ENCODE assay signal across 30 mouse cellular contexts in genomic region chr2:10978772-10979171, GRCm38 (mm10).
DNase-seq lines count a peak whose midpoint lies in the region; ATAC-seq and TF ChIP-seq lines count a peak whose summit lies in the region.
"Had no signal": no experiment of that assay in that cellular context is flagged by ENCODE, and none has a peak within 500 bp of the region (broad histone marks: within the 10 kb centered on the region; RNA-seq: fewer than 3 reads in every experiment).

No protein-coding gene starts in this region.

- H3K79me3 ChIP-seq in C2C12 (ENCODE audit: low read depth), result no peaks in the 10 kb centered on the region

- TF ChIP-seq CTCF in C2C12 (IDR thresholded peaks at IDR 0.05; ENCODE audit: control insufficient read depth, insufficient read depth, insufficient read length), result no peak
- no peak for TF ChIP-seq CTCF in CH12.LX (conservative IDR thresholded peaks at IDR 0.05 in 1 of 2, IDR thresholded peaks at IDR 0.05 in 1 of 2; ENCODE audit: low read depth in 2 of 2, low read length in 2 of 2)
- TF ChIP-seq CTCF in intestine, postnatal 0 days (IDR thresholded peaks at IDR 0.05; ENCODE audit: low read depth), result no peak

- in situ Hi-C loops in CH12.LX (cut with MboI; ENCODE audit: low pct_ligation_motif_present, low pct_unique_long_range_greater_than_20kb, low sequenced_read_pairs), result no loop called here

- H3ac ChIP-seq in C2C12 (ENCODE audit: control insufficient read depth, insufficient read length, low read depth), result no peak overlapping the region

- H3K36me3 ChIP-seq in C2C12 (ENCODE audit: control insufficient read depth, insufficient read depth), result no peaks in the 10 kb centered on the region
- H3K36me3 ChIP-seq in CH12.LX (replicated peaks in 1 of 2; ENCODE audit: control insufficient read depth in 1 of 2, insufficient read depth in 1 of 2, low read length in 1 of 2), result no peaks in the 10 kb centered on the region
- no peaks in the 10 kb centered on the region for H3K36me3 ChIP-seq in intestine, postnatal 0 days (ENCODE audit: control insufficient read depth, insufficient read depth)
- H3K36me3 ChIP-seq: embryonic facial prominence, embryonic 15.5 days; G1E; heart, embryonic 13.5 days; hindbrain, embryonic 10.5 days; midbrain, embryonic 13.5 days; stomach, embryonic 15.5 days had no signal

- dilution Hi-C loops in CH12.LX (cut with MboI; ENCODE audit: extremely low pct_ligation_motif_present, extremely low pct_unique_long_range_greater_than_20kb, low sequenced_read_pairs), result no loop called here

- H3K4me2 ChIP-seq in CH12.LX (ENCODE audit: insufficient read depth, low read depth, poor library complexity, severe bottlenecking), result no peak overlapping the region
- H3K4me2 ChIP-seq in intestine, postnatal 0 days (replicated peaks; ENCODE audit: low read depth), result no peak overlapping the region
- H3K4me2 ChIP-seq: embryonic facial prominence, embryonic 15.5 days; heart, embryonic 13.5 days; midbrain, embryonic 13.5 days; stomach, embryonic 15.5 days had no signal

- peak; percentile 48 for TF ChIP-seq EP300 in CH12.LX (IDR thresholded peaks at IDR 0.05; ENCODE audit: low read length)

- TF ChIP-seq POLR2A in CH12.LX (IDR thresholded peaks at IDR 0.05; ENCODE audit: low read depth, low read length), result no peak

- no peak for TF ChIP-seq RAD21 in CH12.LX (IDR thresholded peaks at IDR 0.05; ENCODE audit: low read depth, low read length)

- no peaks in the 10 kb centered on the region for H3K9me3 ChIP-seq in CH12.LX (replicated peaks; ENCODE audit: low read length)
- H3K9me3 ChIP-seq in intestine, postnatal 0 days (ENCODE audit: control insufficient read depth), result no peaks in the 10 kb centered on the region
- H3K9me3 ChIP-seq: embryonic facial prominence, embryonic 15.5 days; G1E; heart, embryonic 13.5 days; hindbrain, embryonic 10.5 days; midbrain, embryonic 13.5 days; stomach, embryonic 15.5 days had no signal

- 61% methylated on average over 5 of the region's 5 CpGs for WGBS in intestine, postnatal 0 days

- peak; percentile 5 for DNase-seq in kidney, adult 18-20 months
- DNase-seq in kidney, postnatal 10 days, result no peak
- peak; percentile 55 for DNase-seq in CH12.LX (ENCODE audit: extremely low read depth)
- no peak for DNase-seq in right cerebral cortex, postnatal 4 days
- DNase-seq: adrenal gland, postnatal 10 days; B cell, adult 2 months; cerebellum, adult 11-12 months; cerebellum, postnatal 10 days; gastrocnemius, adult 2 months; gastrocnemius, postnatal 36 days; heart, postnatal 10 days; left cerebral cortex, postnatal 4 days; liver; lung, adult 2 months; lung, postnatal 10 days; retina, postnatal 1 day; right cerebral cortex, postnatal 14 days had no signal

- no peak overlapping the region for H3K9ac ChIP-seq in CH12.LX (ENCODE audit: insufficient read depth, low read depth)
- no peak overlapping the region for H3K9ac ChIP-seq in intestine, postnatal 0 days (ENCODE audit: low read depth, low read length)
- H3K9ac ChIP-seq: embryonic facial prominence, embryonic 15.5 days; heart, embryonic 13.5 days; liver, embryonic 14.5 days; midbrain, embryonic 13.5 days; stomach, embryonic 15.5 days had no signal

- no peak overlapping the region for H3K27ac ChIP-seq in CH12.LX (ENCODE audit: insufficient read depth, low read depth)
- H3K27ac ChIP-seq in intestine, postnatal 0 days (ENCODE audit: low read depth, low read length), result no peak overlapping the region
- H3K27ac ChIP-seq: embryonic facial prominence, embryonic 15.5 days; gastrocnemius, adult 2 months; heart, embryonic 13.5 days; hindbrain, embryonic 10.5 days; layer of hippocampus, adult 2 months; liver, embryonic 14.5 days; macrophage; midbrain, embryonic 13.5 days; stomach, embryonic 15.5 days had no signal

- peaks cover 0 to 10% of the 10 kb centered on the region in 2 experiments; a peak in 2 of 4 replicates for H3K4me1 ChIP-seq in CH12.LX (ENCODE audit: control insufficient read depth in 1 of 2, insufficient read depth in 2 of 2)
- no peaks in the 10 kb centered on the region for H3K4me1 ChIP-seq in intestine, postnatal 0 days (replicated peaks; ENCODE audit: control insufficient read depth, insufficient read depth, low read length)
- H3K4me1 ChIP-seq: embryonic facial prominence, embryonic 15.5 days; heart, embryonic 13.5 days; midbrain, embryonic 13.5 days; stomach, embryonic 15.5 days had no signal

- H3K4me3 ChIP-seq in C2C12 (ENCODE audit: insufficient read depth, poor library complexity, severe bottlenecking) (no peak overlapping the region), CH12.LX (replicated peaks in 1 of 3; ENCODE audit: low read depth in 2 of 3, low read length in 2 of 3, poor library complexity in 1 of 3) (no peak overlapping the region)
- no peak overlapping the region for H3K4me3 ChIP-seq in intestine, postnatal 0 days (ENCODE audit: low read depth, low read length)
- H3K4me3 ChIP-seq: embryonic facial prominence, embryonic 15.5 days; gastrocnemius, adult 2 months; heart, embryonic 13.5 days; hindbrain, embryonic 10.5 days; layer of hippocampus, adult 2 months; midbrain, embryonic 13.5 days; stomach, embryonic 15.5 days had no signal

- ATAC-seq in intestine, postnatal 0 days, result 0 out of 2 replicates have a peak, but pooled peaks have one; percentile 43
- ATAC-seq: forebrain, embryonic 14.5 days; hindbrain, embryonic 16.5 days; midbrain, embryonic 13.5 days had no signal

- H3K27me3 ChIP-seq in C2C12 (ENCODE audit: control insufficient read depth, insufficient read depth, insufficient read length), result no peaks in the 10 kb centered on the region
- no peaks in the 10 kb centered on the region for H3K27me3 ChIP-seq in CH12.LX (replicated peaks)
- H3K27me3 ChIP-seq in intestine, postnatal 0 days (replicated peaks; ENCODE audit: control insufficient read depth, insufficient read depth, low read length), result no peaks in the 10 kb centered on the region
- H3K27me3 ChIP-seq: embryonic facial prominence, embryonic 15.5 days; heart, embryonic 13.5 days; midbrain, embryonic 13.5 days; stomach, embryonic 15.5 days had no signal

- no peaks in the 10 kb centered on the region for H3K79me2 ChIP-seq in C2C12 (ENCODE audit: control insufficient read depth, insufficient read depth)
- H3K79me2 ChIP-seq in CH12.LX (replicated peaks; ENCODE audit: control insufficient read depth, extremely low read depth, insufficient read depth, poor library complexity, severe bottlenecking), result no peaks in the 10 kb centered on the region

TF ChIP-seq in C2C12, 6 proteins besides CTCF, POLR2A, EP300 and RAD21:
- no peak for TF ChIP-seq CEBPB (IDR thresholded peaks at IDR 0.05; ENCODE audit: low read depth)
- TF ChIP-seq USF1 (IDR thresholded peaks at IDR 0.05; ENCODE audit: low read depth), result no peak
- TF ChIP-seq MYOD1 (IDR thresholded peaks at IDR 0.05; ENCODE audit: control insufficient read depth, insufficient read length, low read depth), result peak; percentile 65
- no peak for TF ChIP-seq FOSL1 (IDR thresholded peaks at IDR 0.05; ENCODE audit: insufficient read depth, low read length, poor library complexity, severe bottlenecking)
- TF ChIP-seq MYOG (IDR thresholded peaks at IDR 0.05; ENCODE audit: control insufficient read depth, extremely low read depth, insufficient read length), result no peak

TF ChIP-seq in CH12.LX, 34 proteins besides CTCF, POLR2A, EP300 and RAD21:
- TF ChIP-seq NRF1 (IDR thresholded peaks at IDR 0.05; ENCODE audit: low read depth, low read length), result no peak
- TF ChIP-seq MXI1 (IDR thresholded peaks at IDR 0.05; ENCODE audit: low read depth, low read length), result no peak
- TF ChIP-seq CHD2 (IDR thresholded peaks at IDR 0.05; ENCODE audit: low read length), result no peak
- TF ChIP-seq ETS1 (conservative IDR thresholded peaks at IDR 0.05; ENCODE audit: low read depth, low read length), result no peak
- TF ChIP-seq BHLHE40 (IDR thresholded peaks at IDR 0.05; ENCODE audit: low read depth, low read length), result 0 out of 2 replicates have a peak, but pooled peaks have one; percentile 28

Comparison
In these comparisons a context has a peak if more than half of its experiments do, and no peak if none do; other contexts are left out.
1. DNase-seq: peak in kidney, adult 18-20 months (single experiment) and CH12.LX (single experiment); none in kidney, postnatal 10 days (single experiment) and right cerebral cortex, postnatal 4 days (single experiment).